Mouse (Mus musculus) olfactory bulb, adult 2 months (tissue): ENCODE data around the gene Hspb9. TPM values are rescaled to one million over a fixed set of nuclear protein-coding genes. Genes with fewer than 3 reads are reported as not detected.

Experiments
- H3K27ac ChIP-seq: fragments of 200-500 bp; 2 replicates; pipeline ENCODE4 v1.5.1; 2012; ENCODE audit warnings: low read depth, low read length; ENCODE audit not compliant: insufficient read depth
- H3K4me1 ChIP-seq: fragments of 200-500 bp; 2 replicates; pipeline ENCODE4 v1.6.1; 2012; ENCODE audit warnings: low read length; ENCODE audit not compliant: control insufficient read depth, insufficient read depth
- H3K4me3 ChIP-seq: fragments of 200-500 bp; 2 replicates; pipeline ENCODE4 v1.5.1; 2012; ENCODE audit warnings: mild to moderate bottlenecking, low read depth, low read length, moderate library complexity; ENCODE audit not compliant: insufficient read depth
- CTCF ChIP-seq: fragments of 200-500 bp; IDR thresholded peaks from 2 replicates; pipeline ENCODE4 v1.5.1; 2012; ENCODE audit warnings: low read depth, mild to moderate bottlenecking, low read length, moderate library complexity; ENCODE audit not compliant: insufficient read depth
- POLR2A ChIP-seq: fragments of 200-500 bp; IDR thresholded peaks from 2 replicates; pipeline ENCODE4 v1.6.1; 2012; ENCODE audit warnings: mild to moderate bottlenecking, low read depth, low read length, moderate library complexity; ENCODE audit not compliant: insufficient read depth
- WGBS: fragments of 180-500 bp; shearing (Covaris S2); methylation state at CpG from one replicate; pipeline ENCODE4 v1.1.7; 2018; 5-methylcytosine and 5-hydroxymethylcytosine counted together
- polyA plus RNA-seq: library from polyadenylated mRNA; stranded (reverse); fragments of >200 nt; gene quantifications from 2 replicates; pipeline ENCODE4 v1.2.4, GENCODE M21; 2012; ENCODE audit warnings: low replicate concordance; ENCODE audit not compliant: missing spikeins, insufficient read depth, insufficient read length

The Hspb9 gene
- polyA plus RNA-seq, 1 experiment = not detected

- 51% methylated on average over 7 of the region's 7 CpGs for WGBS
- TF ChIP-seq POLR2A (no peak), CTCF (no peak)
- Histone ChIP-seq H3K4me1 (peaks cover 4% of the 10 kb centered on the region; the same call in 1 of the 2 replicates), H3K27ac (no peak overlapping the region), H3K4me3 (no peak overlapping the region)
Observed at GRCm38 (mm10) chr11:100702906-100703305, 10.7 kb upstream of the Hspb9 start.

- 75% methylated on average over 11 of the region's 11 CpGs for WGBS
- peaks cover 4% of the 10 kb centered on the region; the same call in 1 of the 2 replicates for H3K4me1 ChIP-seq
- TF ChIP-seq POLR2A (no peak), CTCF (no peak)
- H3K27ac ChIP-seq = no peak overlapping the region
- no peak overlapping the region for H3K4me3 ChIP-seq
Observed at GRCm38 (mm10) chr11:100703366-100703765, 10.3 kb upstream of the Hspb9 start.

DNA sequence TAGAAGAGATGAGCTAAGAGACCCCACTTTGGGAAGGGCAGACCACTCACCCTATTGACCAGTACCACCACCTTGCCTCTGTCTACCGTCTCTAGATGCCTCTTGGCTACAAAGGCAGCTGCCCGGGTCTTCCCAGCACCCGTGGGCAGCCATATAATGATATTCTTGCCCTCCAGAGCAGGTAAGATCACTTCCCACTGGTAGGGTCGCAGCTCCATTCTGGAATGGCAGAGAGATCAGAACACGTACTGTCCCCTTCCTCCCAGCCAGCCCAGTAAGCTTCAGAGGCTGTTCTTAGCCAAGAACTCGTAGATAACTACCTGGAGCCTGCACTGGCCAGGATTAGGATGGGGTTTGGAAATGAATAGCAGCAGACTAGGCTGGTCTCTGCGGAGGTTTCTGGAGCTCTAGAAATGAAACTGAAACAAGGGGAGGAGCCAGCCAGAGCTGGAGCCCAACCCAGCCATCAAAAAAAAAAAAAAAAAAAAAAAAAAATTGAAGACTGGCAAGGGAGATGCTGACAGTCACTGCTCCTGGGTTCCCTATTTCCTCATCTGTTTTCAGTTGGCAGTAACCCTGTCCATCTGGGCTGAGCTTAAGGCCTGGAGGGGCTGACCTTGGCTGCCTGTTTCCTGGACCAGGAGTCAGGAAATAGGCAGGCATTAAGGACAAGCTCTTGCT is 9.7 kb upstream of the Hspb9 start, which contains the start of gene Dhx58:
Dhx58 (minus strand) TSS at position 421 of the 681 bp plus-strand sequence.
- no peak for TF ChIP-seq CTCF
- H3K27ac ChIP-seq = no peak within 1 kb of the TSS
- H3K4me1 ChIP-seq = peaks cover 4% of the 10 kb centered on the region; the same call in 1 of the 2 replicates
- WGBS = 68% methylated on average over 7 of the region's 7 CpGs
- H3K4me3 ChIP-seq = no peak within 1 kb of the TSS

DNA sequence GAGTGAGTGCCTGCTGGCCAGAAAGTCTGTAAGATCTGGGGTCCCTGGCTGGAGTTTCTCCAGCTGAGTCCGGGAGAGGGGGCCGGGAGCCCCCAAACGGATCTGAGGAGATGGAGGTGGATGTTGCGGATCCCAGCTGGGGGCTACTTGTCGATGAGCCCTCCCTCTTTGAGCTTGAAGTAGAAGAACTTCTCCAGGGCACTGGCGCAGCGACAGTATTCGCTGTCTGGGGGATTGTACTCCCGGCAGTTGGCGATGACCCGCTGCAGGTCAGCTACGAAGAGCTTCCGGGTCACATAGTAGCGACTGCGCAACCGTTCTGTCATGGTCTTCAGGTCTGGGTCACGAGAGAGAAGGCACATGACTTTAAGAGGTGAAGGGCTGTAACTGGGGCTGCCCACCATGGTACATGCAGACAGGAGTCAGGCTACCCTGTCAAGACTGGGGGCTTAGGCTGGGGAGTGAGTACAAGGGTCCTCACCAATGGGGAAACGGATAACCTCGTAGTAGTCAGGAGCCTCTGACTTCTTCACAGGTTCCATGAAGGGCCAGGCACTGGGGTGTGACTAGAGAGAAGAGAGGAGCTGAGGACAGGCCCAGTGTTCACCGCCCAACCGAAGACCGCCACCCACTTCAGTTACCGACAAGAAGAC is 8.4 kb upstream of the Hspb9 start:
- TF ChIP-seq POLR2A (no peak), CTCF (no peak)
- 94% methylated on average over 23 of the region's 23 CpGs for WGBS
- Histone ChIP-seq H3K27ac (no peak overlapping the region), H3K4me1 (peaks cover 4% of the 10 kb centered on the region; the same call in 1 of the 2 replicates), H3K4me3 (no peak overlapping the region)

GRCm38 (mm10) chr11:100709201-100709810 is 4.3 kb upstream of the Hspb9 start:
- 95% methylated on average over 9 of the region's 9 CpGs for WGBS
- TF ChIP-seq CTCF (no peak), POLR2A (no peak)

GRCm38 (mm10) chr11:100710528-100710927 is 3.1 kb upstream of the Hspb9 start:
- H3K4me1 ChIP-seq = peaks cover 34% of the 10 kb centered on the region
- no peak overlapping the region for H3K4me3 ChIP-seq
- no peak for TF ChIP-seq POLR2A
- 91% methylated on average over 15 of the region's 15 CpGs for WGBS
- no peak overlapping the region for H3K27ac ChIP-seq

More at GRCm38 (mm10) chr11:100709201-100709810, 4.3 kb upstream of the Hspb9 start:
- Histone ChIP-seq H3K4me3 (no peak overlapping the region), H3K27ac (no peak overlapping the region), H3K4me1 (peaks cover 26% of the 10 kb centered on the region)

DNA sequence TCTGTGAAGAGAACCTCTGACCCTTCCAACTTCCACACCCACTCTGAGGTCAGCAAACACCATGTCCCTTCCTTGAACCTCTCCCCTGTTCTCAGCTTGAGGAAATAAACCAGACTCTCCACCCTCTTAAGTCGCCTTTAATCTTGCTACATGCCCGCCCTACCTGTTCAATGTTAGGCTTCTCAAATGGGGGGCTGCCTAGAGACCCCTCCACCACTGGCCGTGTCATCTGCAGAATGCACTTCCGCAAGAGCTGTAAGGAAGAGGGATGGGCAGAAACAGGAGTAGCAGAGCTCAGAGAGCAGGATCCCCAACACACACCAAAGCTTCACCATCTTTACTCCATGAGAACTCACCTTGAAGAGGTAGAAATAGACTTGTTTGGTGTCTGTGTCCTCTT is 2.7 kb upstream of the Hspb9 start:
- H3K27ac ChIP-seq = no peak overlapping the region
- H3K4me3 ChIP-seq = no peak overlapping the region
- peaks cover 35% of the 10 kb centered on the region for H3K4me1 ChIP-seq
- no peak for TF ChIP-seq POLR2A
- no peak for TF ChIP-seq CTCF
- WGBS = 85% methylated on average over 4 of the region's 4 CpGs

DNA sequence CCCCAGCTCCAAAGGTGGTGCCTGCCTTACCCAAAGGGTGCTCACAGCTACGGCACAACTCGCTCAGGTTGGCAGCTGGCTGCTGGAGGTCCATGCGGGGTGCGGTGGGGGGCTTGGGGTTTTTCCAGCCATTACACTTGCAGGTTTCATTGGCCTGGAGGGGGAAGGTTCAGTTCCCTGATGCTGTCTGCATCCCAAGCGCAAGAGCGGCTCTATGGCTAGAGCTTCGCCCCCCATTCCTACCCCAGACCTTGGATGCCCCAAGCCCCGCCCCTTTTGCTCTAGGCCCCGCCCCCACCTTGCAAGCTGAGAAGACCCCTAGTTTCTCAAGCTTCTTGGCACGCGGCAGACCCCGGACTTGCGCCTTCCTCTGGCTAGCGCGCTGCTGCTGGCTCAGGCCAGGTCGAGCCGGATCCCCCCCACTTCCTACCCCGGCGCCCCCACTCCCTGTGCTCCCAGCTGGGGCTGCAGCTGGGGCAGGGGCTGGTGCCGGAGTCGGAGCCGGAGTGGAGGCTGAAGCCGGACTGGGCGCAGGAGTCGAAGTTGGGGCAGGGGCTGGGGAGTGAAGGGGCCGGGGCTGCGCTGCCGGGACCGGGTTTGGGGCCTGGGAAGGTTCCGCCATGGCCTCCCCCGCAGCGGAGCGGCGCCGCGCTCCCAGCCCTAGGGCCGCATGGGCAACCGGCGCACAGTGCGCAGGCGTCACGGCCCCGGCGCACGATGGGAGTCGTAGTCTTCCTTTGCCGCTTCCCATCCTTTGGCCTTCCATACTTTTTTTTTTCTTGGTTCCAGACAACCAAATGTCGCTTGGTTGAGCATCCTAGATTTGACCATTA is 1.7 kb upstream of the Hspb9 start, which contains the start of gene Kat2a:
Kat2a (minus strand) TSS at position 683 of the 833 bp plus-strand sequence.
- Histone ChIP-seq H3K4me3 (peak within 1 kb of the TSS; percentile 67), H3K27ac (peak within 1 kb of the TSS; percentile 76), H3K4me1 (peaks cover 35% of the 10 kb centered on the region)
- TF ChIP-seq POLR2A (peak; percentile 78), CTCF (no peak)
- 1% methylated on average over 48 of the region's 48 CpGs for WGBS
